9 mouse cellular contexts compared by ENCODE assay signal in genomic region chr4:45487681-45488081, GRCm38 (mm10). TPM values are rescaled to one million over a fixed set of nuclear protein-coding genes. Genes with fewer than 3 reads are reported as not detected.
DNase-seq lines count a peak whose midpoint lies in the region; ATAC-seq and TF ChIP-seq lines count a peak whose summit lies in the region.
"Had no signal": no experiment of that assay in that cellular context is flagged by ENCODE, and none has a peak within 500 bp of the region (broad histone marks: within the 10 kb centered on the region; RNA-seq: fewer than 3 reads in every experiment).

No protein-coding gene starts in this region.

- TF ChIP-seq EP300 in heart, postnatal 0 days (IDR thresholded peaks at IDR 0.05; ENCODE audit: low read depth), result no peak
- peak; percentile 45; the same call in 1 of the 2 replicates for TF ChIP-seq EP300 in lung, postnatal 0 days (IDR thresholded peaks at IDR 0.05)

- no peaks in the 10 kb centered on the region for H3K27me3 ChIP-seq in heart, postnatal 0 days (ENCODE audit: control insufficient read depth, insufficient read depth, low read length)
- no peaks in the 10 kb centered on the region for H3K27me3 ChIP-seq in lung, postnatal 0 days (replicated peaks; ENCODE audit: insufficient read depth, low read length)
- H3K27me3 ChIP-seq: limb, embryonic 15.5 days had no signal

- 0 out of 2 replicates have a peak, but pooled peaks cover 6% of the 10 kb centered on the region for H3K36me3 ChIP-seq in heart, postnatal 0 days (replicated peaks; ENCODE audit: control insufficient read depth, insufficient read depth, low read length)
- no peaks in the 10 kb centered on the region for H3K36me3 ChIP-seq in lung, postnatal 0 days (ENCODE audit: insufficient read depth, low read length)

- DNase-seq in 3134 (ENCODE audit: extremely low read depth, insufficient read length, low spot score), result peak; percentile 54
- peak; percentile 93 for DNase-seq in 416B (ENCODE audit: low read depth)
- DNase-seq in heart, postnatal 0 days (ENCODE audit: low spot score), result peak; percentile 44
- peak; percentile 93 for DNase-seq in lung, postnatal 0 days (ENCODE audit: low spot score)
- no peak for DNase-seq in thymus, postnatal 36 days
- no peak for DNase-seq in thymus, postnatal 25 days
- no peak for DNase-seq in right cerebral cortex, postnatal 10 days (ENCODE audit: low spot score in 2 of 2)

- H3K9me3 ChIP-seq in heart, postnatal 0 days (replicated peaks; ENCODE audit: control insufficient read depth, low read length), result no peaks in the 10 kb centered on the region
- H3K9me3 ChIP-seq in lung, postnatal 0 days (ENCODE audit: low read length), result no peaks in the 10 kb centered on the region
- H3K9me3 ChIP-seq: embryonic facial prominence, embryonic 12.5 days; limb, embryonic 15.5 days had no signal

- 31% methylated on average over 6 of the region's 6 CpGs for WGBS in heart, postnatal 0 days
- 3% methylated on average over 6 of the region's 6 CpGs for WGBS in lung, postnatal 0 days

- no peak for ATAC-seq in heart, postnatal 0 days (ENCODE audit: insufficient read depth, low read depth)
- peak; percentile 75 for ATAC-seq in lung, postnatal 0 days

- no peak overlapping the region for H3K9ac ChIP-seq in heart, postnatal 0 days (replicated peaks; ENCODE audit: low read depth, low read length)
- no peak overlapping the region for H3K9ac ChIP-seq in lung, postnatal 0 days (replicated peaks; ENCODE audit: low read depth)
- H3K9ac ChIP-seq: embryonic facial prominence, embryonic 12.5 days; limb, embryonic 15.5 days had no signal

- H3K27ac ChIP-seq in heart, postnatal 0 days (ENCODE audit: low read depth), result peak overlapping the region; percentile 5; the same call in 1 of the 2 replicates
- peak overlapping the region; percentile 93 for H3K27ac ChIP-seq in lung, postnatal 0 days (ENCODE audit: low read length)
- H3K27ac ChIP-seq: embryonic facial prominence, embryonic 12.5 days; limb, embryonic 15.5 days had no signal

- no peak overlapping the region for H3K4me2 ChIP-seq in heart, postnatal 0 days (ENCODE audit: low read depth, low read length)
- 0 out of 2 replicates have a peak overlapping the region, but pooled peaks have one; percentile 8 for H3K4me2 ChIP-seq in lung, postnatal 0 days (replicated peaks; ENCODE audit: low read depth, low read length)
- H3K4me2 ChIP-seq: embryonic facial prominence, embryonic 12.5 days; limb, embryonic 15.5 days had no signal

- H3K4me3 ChIP-seq in heart, postnatal 0 days (ENCODE audit: low read depth, low read length), result no peak overlapping the region
- H3K4me3 ChIP-seq in lung, postnatal 0 days (ENCODE audit: low read depth, low read length), result no peak overlapping the region
- H3K4me3 ChIP-seq: embryonic facial prominence, embryonic 12.5 days; limb, embryonic 15.5 days had no signal

- TF ChIP-seq CTCF in heart, postnatal 0 days (IDR thresholded peaks at IDR 0.05; ENCODE audit: low read depth), result no peak
- TF ChIP-seq CTCF in lung, postnatal 0 days (IDR thresholded peaks at IDR 0.05), result no peak

- H3K4me1 ChIP-seq in heart, postnatal 0 days (ENCODE audit: control insufficient read depth, insufficient read depth), result peaks cover 80% of the 10 kb centered on the region
- peaks cover 51% of the 10 kb centered on the region for H3K4me1 ChIP-seq in lung, postnatal 0 days (ENCODE audit: insufficient read depth, low read depth, low read length)

RNA-seq across cellular contexts. Expression of gene Shb, which starts 44.6 kb away (rescaled TPM):
- 54.8 and 79.6 TPM in 2 replicates for total RNA-seq in heart, postnatal 0 days (2014; rRNA removed; ENCODE audit: low replicate concordance)
- polyA plus RNA-seq in heart, postnatal 0 days (2015; fragmentation: Nextera tagmentation; extraction: Ambion mirVana), result 6.5 and 7.4 TPM in 2 replicates
- polyA plus RNA-seq in lung, postnatal 0 days (2015; fragmentation: Nextera tagmentation; extraction: Ambion mirVana), result 7.1 and 8.8 TPM in 2 replicates

Comparison
In these comparisons a context has a peak if more than half of its experiments do, and no peak if none do; other contexts are left out.
1. DNase-seq: peak in 3134 (single experiment), 416B (single experiment), heart, postnatal 0 days (single experiment) and lung, postnatal 0 days (single experiment); none in thymus, postnatal 36 days (0 of 2), thymus, postnatal 25 days (single experiment) and right cerebral cortex, postnatal 10 days (0 of 2).